Mouse (Mus musculus) heart, adult 2 months (tissue): ENCODE data around the gene Parva. TPM values are rescaled to one million over a fixed set of nuclear protein-coding genes. Genes with fewer than 3 reads are reported as not detected.

Source experiments
- DNase-seq, 2 experiments: peaks; one replicate each; pipeline ENCODE4 v3.0.0; 2021
- H3K27ac ChIP-seq: fragments of 200-600 bp; 2 replicates; pipeline ENCODE4 v1.8.1; 2022
- H3K27me3 ChIP-seq: fragments of 200-500 bp; 2 replicates; pipeline ENCODE4 v1.6.1; 2012; ENCODE audit warnings: mild to moderate bottlenecking, low read length, inconsistent platforms, mixed read lengths; ENCODE audit not compliant: control insufficient read depth, insufficient read depth
- H3K36me3 ChIP-seq: fragments of 200-500 bp; 2 replicates; pipeline ENCODE4 v1.6.1; 2012; ENCODE audit warnings: low read length, inconsistent platforms; ENCODE audit not compliant: control insufficient read depth, insufficient read depth
- H3K4me1 ChIP-seq: fragments of 200-500 bp; 2 replicates; pipeline ENCODE4 v1.6.1; 2011; ENCODE audit warnings: low read length; ENCODE audit not compliant: control insufficient read depth, insufficient read depth
- H3K4me3 ChIP-seq: fragments of 200-600 bp; 2 replicates; pipeline ENCODE4 v1.8.1; 2022
- H3K79me2 ChIP-seq: fragments of 200-500 bp; replicated peaks from 2 replicates; pipeline ENCODE4 v1.6.1; 2012; ENCODE audit warnings: mild to moderate bottlenecking, inconsistent platforms, low read length, moderate library complexity, mixed read lengths; ENCODE audit not compliant: control insufficient read depth, insufficient read depth
- H3K9ac ChIP-seq: fragments of 200-500 bp; 2 replicates; pipeline ENCODE4 v1.6.1; 2012; ENCODE audit warnings: low read depth, mild to moderate bottlenecking, control low read depth, inconsistent platforms, low read length, mixed read lengths
- CTCF ChIP-seq: fragments of 200-600 bp; IDR thresholded peaks from 2 replicates; pipeline ENCODE4 v1.8.1; 2022; ENCODE audit warnings: antibody characterized with exemption, mild to moderate bottlenecking, moderate library complexity
- EP300 ChIP-seq: fragments of 200-500 bp; IDR thresholded peaks from 2 replicates; pipeline ENCODE4 v1.6.1; 2011; ENCODE audit warnings: low read depth, low read length, control low read depth; ENCODE audit not compliant: insufficient read depth
- POLR2A ChIP-seq: fragments of 200-500 bp; IDR thresholded peaks from 2 replicates; pipeline ENCODE4 v1.6.1; 2011; ENCODE audit warnings: mild to moderate bottlenecking, low read depth, low read length, control low read depth; ENCODE audit not compliant: insufficient read depth
- WGBS: fragments of 180-500 bp; shearing (Covaris S2); methylation state at CpG from one replicate; pipeline ENCODE4 v1.1.7; 2018; 5-methylcytosine and 5-hydroxymethylcytosine counted together
- intact Hi-C: fragments of 180-260 bp; cut with DNase I; formaldehyde crosslinking; loops from one replicate; pipeline ENCODE4 v1.15.1; 2025
- polyA plus RNA-seq: library from polyadenylated mRNA; depleted of rRNA; stranded (reverse); fragments of >200 nt; gene quantifications from 2 replicates; pipeline ENCODE4 v1.2.3, GENCODE M21; 2012
- total RNA-seq, 2 experiments: library from RNA; stranded (reverse); gene quantifications; 2 replicates each; pipeline ENCODE4 v1.2.3; 2021

Gene Parva
- total and polyA plus RNA-seq, 3 experiments, result 30.7 to 45.5 (median 44.3) TPM

GRCm38 (mm10) chr7:112535408-112535921, 108.2 kb downstream of the Parva start:
- H3K27me3 ChIP-seq, result no peaks in the 10 kb centered on the region
- peak; percentile 49 to 75 for DNase-seq
- no peak overlapping the region for H3K4me3 ChIP-seq
- peak overlapping the region; percentile 18 for H3K27ac ChIP-seq
- TF ChIP-seq POLR2A (no peak), CTCF (no peak), EP300 (no peak)
- H3K4me1 ChIP-seq, result peaks cover 3% of the 10 kb centered on the region
- 60% methylated on average over 16 of the region's 16 CpGs for WGBS
- no peak overlapping the region for H3K9ac ChIP-seq
- no peaks in the 10 kb centered on the region for H3K36me3 ChIP-seq
- H3K79me2 ChIP-seq, result no peaks in the 10 kb centered on the region; the same call in 1 of the 2 replicates
- intact Hi-C loops, result no loop called here

- no peak for TF ChIP-seq POLR2A
- no peak for TF ChIP-seq CTCF
- no peak for TF ChIP-seq EP300
- DNase-seq, result no peak
- intact Hi-C loops, result loop anchor here (10.0 kb wide), 1 partner anchor 154 kb away; no protein-coding TSS in a partner anchor
Observed at GRCm38 (mm10) chr7:112549136-112549535, 121.8 kb downstream of the Parva start.

GRCm38 (mm10) chr7:112561504-112561903, 134.2 kb downstream of the Parva start:
- 67% methylated on average over 3 of the region's 3 CpGs for WGBS
- H3K27ac ChIP-seq, result peak overlapping the region; percentile 76
- no peak for TF ChIP-seq POLR2A
- peak; percentile 99 for TF ChIP-seq EP300

More at GRCm38 (mm10) chr7:112549136-112549535, 121.8 kb downstream of the Parva start:
- Histone ChIP-seq H3K4me3 (no peak overlapping the region), H3K27ac (no peak overlapping the region), H3K79me2 (no peaks in the 10 kb centered on the region), H3K27me3 (no peaks in the 10 kb centered on the region), H3K4me1 (no peaks in the 10 kb centered on the region), H3K36me3 (no peaks in the 10 kb centered on the region), H3K9ac (no peak overlapping the region)
- 86% methylated on average over 3 of the region's 3 CpGs for whole genome bisulfite sequencing

GRCm38 (mm10) chr7:112567004-112567403, 139.7 kb downstream of the Parva start:
- Histone ChIP-seq H3K79me2 (peaks cover 2% of the 10 kb centered on the region; the same call in 1 of the 2 replicates), H3K4me1 (no peaks in the 10 kb centered on the region), H3K27ac (peak overlapping the region; percentile 20), H3K27me3 (no peaks in the 10 kb centered on the region), H3K36me3 (peaks cover 2% of the 10 kb centered on the region; the same call in 1 of the 2 replicates), H3K9ac (no peak overlapping the region), H3K4me3 (no peak overlapping the region)
- no peak for DNase-seq
- TF ChIP-seq EP300, result no peak
- TF ChIP-seq POLR2A, result no peak
- no peak for TF ChIP-seq CTCF
- 91% methylated on average over 4 of the region's 4 CpGs for WGBS
- intact Hi-C loops, result no loop called here

More at GRCm38 (mm10) chr7:112561504-112561903, 134.2 kb downstream of the Parva start:
- H3K79me2 ChIP-seq, result 0 out of 2 replicates have a peak, but pooled peaks cover 2% of the 10 kb centered on the region
- H3K9ac ChIP-seq, result no peak overlapping the region
- H3K36me3 ChIP-seq, result peaks cover 7% of the 10 kb centered on the region
- no peak overlapping the region for H3K4me3 ChIP-seq
- intact Hi-C loops, result loop anchor here (2.0 to 5.0 kb wide), 4 partner anchors 89 to 311 kb away; no protein-coding TSS in a partner anchor
- H3K4me1 ChIP-seq, result peaks cover 1% of the 10 kb centered on the region; the same call in 1 of the 2 replicates
- peak in 1 of 2 experiments; percentile 79 for DNase-seq
- no peaks in the 10 kb centered on the region for H3K27me3 ChIP-seq

GRCm38 (mm10) chr7:112568961-112569360, 141.7 kb downstream of the Parva start:
- Histone ChIP-seq H3K27ac (no peak overlapping the region), H3K27me3 (no peaks in the 10 kb centered on the region), H3K36me3 (peaks cover 2% of the 10 kb centered on the region; the same call in 1 of the 2 replicates), H3K9ac (no peak overlapping the region), H3K4me1 (no peaks in the 10 kb centered on the region), H3K79me2 (no peaks in the 10 kb centered on the region; the same call in 1 of the 2 replicates), H3K4me3 (no peak overlapping the region)
- DNase-seq, result no peak
- TF ChIP-seq EP300 (no peak), POLR2A (no peak), CTCF (no peak)
- intact Hi-C loops, result no loop called here
- WGBS, result 80% methylated on average over 5 of the region's 5 CpGs

GRCm38 (mm10) chr7:112581621-112582020, 154.3 kb downstream of the Parva start:
- intact Hi-C loops, result no loop called here
- no peak for DNase-seq
- no peak overlapping the region for H3K4me3 ChIP-seq
- H3K9ac ChIP-seq, result no peak overlapping the region
- no peaks in the 10 kb centered on the region for H3K4me1 ChIP-seq
- H3K27ac ChIP-seq, result no peak overlapping the region
- no peaks in the 10 kb centered on the region for H3K79me2 ChIP-seq
- no peak for TF ChIP-seq EP300
- TF ChIP-seq POLR2A, result no peak
- TF ChIP-seq CTCF, result no peak
- no peaks in the 10 kb centered on the region for H3K27me3 ChIP-seq
- no peaks in the 10 kb centered on the region for H3K36me3 ChIP-seq
- WGBS, result 80% methylated on average over 6 of the region's 6 CpGs
